Mouse (Mus musculus): ENCODE measurements at regions not wholly inside any gene's neighbourhood (a gene's known extent, or its start where the extent isn't known, plus 50 kb on each side); places are given as distances from the start of the nearest gene placed in this dataset.

DNA sequence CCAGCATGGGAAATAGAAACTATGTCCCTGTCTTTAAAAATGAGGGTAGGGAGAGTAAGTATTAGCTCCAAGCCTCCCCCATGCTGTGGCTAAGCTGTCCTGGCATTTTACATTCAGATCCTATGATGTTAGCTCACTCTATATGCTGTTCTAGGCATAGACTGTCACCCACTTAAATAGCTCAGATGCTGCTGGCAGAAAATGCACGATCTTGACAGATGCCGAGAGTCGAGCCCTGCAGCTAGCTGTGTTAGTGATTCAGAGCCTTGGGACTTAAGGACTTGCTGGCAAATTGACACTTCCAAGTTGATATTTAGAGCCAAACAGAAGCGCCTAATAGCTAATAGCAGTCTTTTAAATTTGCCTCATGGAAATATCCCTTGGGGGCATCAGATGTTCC, 399.9 kb downstream of the Tmem132b start:
- no peak for TF ChIP-seq CTCF (IDR thresholded peaks at IDR 0.05 in 2 of 3, conservative IDR thresholded peaks at IDR 0.05 in 1 of 3; ENCODE audit: control insufficient read depth in 1 of 3, insufficient read depth in 1 of 3, low read depth in 2 of 3, low read length in 3 of 3, poor library complexity in 1 of 3, severe bottlenecking in 1 of 3)
- TF ChIP-seq MEF2A (IDR thresholded peaks at IDR 0.05; ENCODE audit: extremely low read depth, insufficient replicate concordance, low read depth, low read length, poor library complexity, severe bottlenecking): no peak
- TF ChIP-seq EP300 (IDR thresholded peaks at IDR 0.05; ENCODE audit: low read depth in 1 of 2, low read length in 2 of 2): no peak
- TF ChIP-seq POLR2A (IDR thresholded peaks at IDR 0.05; ENCODE audit: control insufficient read depth in 1 of 2, insufficient read depth in 1 of 2, low read depth in 1 of 2, low read length in 2 of 2, poor library complexity in 1 of 2): no peak
- TF ChIP-seq ZMIZ1 (IDR thresholded peaks at IDR 0.05; ENCODE audit: low read depth, low read length): no peak
- no peak for TF ChIP-seq TAL1 (IDR thresholded peaks at IDR 0.05; ENCODE audit: low read length)
- TF ChIP-seq ETS1 (IDR thresholded peaks at IDR 0.05; ENCODE audit: low read depth, low read length): no peak
- TF ChIP-seq JUND (IDR thresholded peaks at IDR 0.05; ENCODE audit: low read depth, low read length): no peak
- TF ChIP-seq E2F4 (IDR thresholded peaks at IDR 0.05; ENCODE audit: borderline replicate concordance, low read depth, low read length): no peak
